Mouse (Mus musculus) cortical plate, adult 2 months (tissue): ENCODE measurements around the gene Patl2. TPM values are rescaled to one million over a fixed set of nuclear protein-coding genes. Genes with fewer than 3 reads are reported as not detected.

ENCODE experiments used
- H3K27ac ChIP-seq: fragments of 200-500 bp; 2 replicates; pipeline ENCODE4 v1.5.1; 2012; ENCODE audit warnings: low read length, control low read depth, inconsistent platforms; ENCODE audit not compliant: insufficient read depth
- H3K4me1 ChIP-seq: fragments of 200-500 bp; 2 replicates; pipeline ENCODE4 v1.6.1; 2011; ENCODE audit warnings: low read length; ENCODE audit not compliant: control insufficient read depth, insufficient read depth
- H3K4me3 ChIP-seq: fragments of 200-500 bp; 2 replicates; pipeline ENCODE4 v1.5.1; 2011; ENCODE audit warnings: mild to moderate bottlenecking, low read length, control low read depth; ENCODE audit not compliant: insufficient read depth
- CTCF ChIP-seq: fragments of 200-500 bp; IDR thresholded peaks from 2 replicates; pipeline ENCODE4 v1.5.1; 2011; ENCODE audit warnings: mild to moderate bottlenecking, control low read depth, low read length; ENCODE audit not compliant: insufficient read depth; ENCODE audit errors: extremely low read depth
- POLR2A ChIP-seq: fragments of 200-500 bp; IDR thresholded peaks from 2 replicates; pipeline ENCODE4 v1.6.1; 2011; ENCODE audit warnings: mild to moderate bottlenecking, low read length, control low read depth; ENCODE audit not compliant: insufficient read depth; ENCODE audit errors: extremely low read depth
- polyA plus RNA-seq: library from polyadenylated mRNA; depleted of rRNA; stranded (reverse); fragments of >200 nt; gene quantifications from 2 replicates; pipeline ENCODE4 v1.2.3, GENCODE M21; 2012; rRNA removed

Patl2 gene
- polyA plus RNA-seq, 1 experiment, result 0.08 TPM

- no peak for TF ChIP-seq CTCF
- no peak for TF ChIP-seq POLR2A
- Histone ChIP-seq H3K27ac (no peak overlapping the region), H3K4me1 (no peaks in the 10 kb centered on the region), H3K4me3 (no peak overlapping the region)
These were observed 104.1 kb downstream of the Patl2 start for GRCm38 (mm10) chr2:122081728-122082456.

Other genes with a start within 250 kb of the Patl2 start
- 14.7 and 14.8 TPM in 2 replicates for gene Ctdspl2, start 230.2 kb downstream of the Patl2 start, polyA plus RNA-seq
- 0.27 and 0.51 TPM in 2 replicates for gene Mageb3, start 230.1 kb downstream of the Patl2 start, polyA plus RNA-seq
- gene Eif3j1, start 157.6 kb downstream of the Patl2 start, polyA plus RNA-seq, result 18.1 and 18.2 TPM in 2 replicates
- gene Spg11, start 67.8 kb downstream of the Patl2 start, polyA plus RNA-seq, result 9.7 and 9.8 TPM in 2 replicates
- gene B2m, start 38.5 kb downstream of the Patl2 start, polyA plus RNA-seq, result 188 and 212 TPM in 2 replicates
- 0.11 TPM in 1 of 2 replicates, not detected in the other for gene Trim69, start 25.5 kb downstream of the Patl2 start, polyA plus RNA-seq
- gene Terb2, start 83 bp upstream of the Patl2 start, polyA plus RNA-seq, result not detected in 2 replicates
- 19.8 and 21.2 TPM in 2 replicates for gene Sord, start 48.6 kb upstream of the Patl2 start, polyA plus RNA-seq
- 0.02 TPM in 1 of 2 replicates, not detected in the other for gene Duox2, start 112.3 kb upstream of the Patl2 start, polyA plus RNA-seq
- 0.06 TPM in 1 of 2 replicates, not detected in the other for gene Duoxa2, start 112.7 kb upstream of the Patl2 start, polyA plus RNA-seq
- 0.10 and 0.15 TPM in 2 replicates for gene Duoxa1, start 127.5 kb upstream of the Patl2 start, polyA plus RNA-seq
- gene Duox1, start 129.5 kb upstream of the Patl2 start, polyA plus RNA-seq, result 0.04 TPM in 1 of 2 replicates, not detected in the other
- gene Shf, start 183.0 kb upstream of the Patl2 start, polyA plus RNA-seq, result 70.6 and 72.5 TPM in 2 replicates
- 0.15 and 0.19 TPM in 2 replicates for gene Slc28a2, start 240.3 kb upstream of the Patl2 start, polyA plus RNA-seq